Mouse (Mus musculus) neural tube, embryonic 12.5 days (tissue): ENCODE results near the gene Pofut2. TPM values are rescaled to one million over a fixed set of nuclear protein-coding genes. Genes with fewer than 3 reads are reported as not detected.
"Not testable (repeated sequence)": the region's sequence is repeated elsewhere in the genome, so short reads cannot be mapped to it uniquely, and the experiment has no call there.

Experiments used
- ATAC-seq: fragments of 200-750 bp; cut with Nextera tagmentation; 2 replicates; pipeline ENCODE4 v1.8.0; 2017; ENCODE audit warnings: low read depth, mild to moderate bottlenecking, moderate TSS enrichment, moderate library complexity; ENCODE audit not compliant: low FRiP score
- H3K27ac ChIP-seq: fragments of 300-500 bp; sonication (generic); 2 replicates; pipeline ENCODE4 v1.5.1; 2016
- H3K27me3 ChIP-seq: fragments of 300-500 bp; sonication (generic); replicated peaks from 2 replicates; pipeline ENCODE4 v1.6.1; 2016; ENCODE audit warnings: mild to moderate bottlenecking
- H3K36me3 ChIP-seq: fragments of 300-500 bp; sonication (generic); 2 replicates; pipeline ENCODE4 v1.6.1; 2016; ENCODE audit warnings: mild to moderate bottlenecking
- H3K4me1 ChIP-seq: fragments of 300-500 bp; sonication (generic); 2 replicates; pipeline ENCODE4 v1.6.1; 2016
- H3K4me2 ChIP-seq: fragments of 300-500 bp; sonication (generic); replicated peaks from 2 replicates; pipeline ENCODE4 v1.6.1; 2016; ENCODE audit warnings: mild to moderate bottlenecking
- H3K4me3 ChIP-seq: fragments of 300-500 bp; sonication (generic); 2 replicates; pipeline ENCODE4 v1.5.1; 2016
- H3K9ac ChIP-seq: fragments of 300-500 bp; sonication (generic); 2 replicates; pipeline ENCODE4 v1.6.1; 2016; ENCODE audit warnings: mild to moderate bottlenecking
- H3K9me3 ChIP-seq: fragments of 300-500 bp; sonication (generic); 2 replicates; pipeline ENCODE4 v1.6.1; 2016; ENCODE audit warnings: mild to moderate bottlenecking
- WGBS: fragments of 180-500 bp; shearing (Covaris S2); methylation state at CpG from one replicate; pipeline ENCODE4 v1.1.7; 2016; 5-methylcytosine and 5-hydroxymethylcytosine counted together
- polyA plus RNA-seq: library from polyadenylated mRNA; unstranded; fragments of >200 nt; fragmentation: Nextera tagmentation; extraction: Ambion mirVana; gene quantifications from 2 replicates; pipeline ENCODE4 v1.2.1, GENCODE M21; 2016

The Pofut2 gene
- polyA plus RNA-seq, 1 experiment from 2014 or later = 69.3 TPM

DNA sequence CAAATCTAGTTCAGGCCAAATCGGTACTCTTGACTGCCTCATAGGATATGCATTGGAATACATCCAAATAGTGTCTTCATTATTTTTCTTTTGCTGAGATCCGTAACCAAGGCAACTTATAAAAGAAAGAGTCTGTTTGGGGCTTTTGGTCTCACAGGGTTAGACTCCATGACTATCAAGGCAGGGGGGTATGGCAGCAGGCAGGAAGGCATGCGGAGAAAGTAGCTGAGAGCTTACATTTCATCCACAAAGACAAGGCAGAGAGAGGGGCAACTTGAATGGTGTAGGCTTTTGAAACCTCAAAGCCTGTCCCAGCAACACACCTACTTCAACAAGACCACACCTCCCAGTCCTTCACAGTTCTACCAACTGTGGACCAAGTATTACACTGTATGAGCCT is 3.3 kb upstream of the Pofut2 start:
- H3K4me3 ChIP-seq = no peak overlapping the region
- H3K27me3 ChIP-seq = no peaks in the 10 kb centered on the region
- ATAC-seq = no peak
- no peak overlapping the region for H3K27ac ChIP-seq
- 79% methylated on average over 3 of the region's 3 CpGs for WGBS
- H3K4me2 ChIP-seq = no peak overlapping the region
- H3K9ac ChIP-seq = no peak overlapping the region
- peaks cover under 1% of the 10 kb centered on the region; the same call in 1 of the 2 replicates for H3K36me3 ChIP-seq
- no peaks in the 10 kb centered on the region for H3K9me3 ChIP-seq
- peaks cover 25% of the 10 kb centered on the region for H3K4me1 ChIP-seq

DNA sequence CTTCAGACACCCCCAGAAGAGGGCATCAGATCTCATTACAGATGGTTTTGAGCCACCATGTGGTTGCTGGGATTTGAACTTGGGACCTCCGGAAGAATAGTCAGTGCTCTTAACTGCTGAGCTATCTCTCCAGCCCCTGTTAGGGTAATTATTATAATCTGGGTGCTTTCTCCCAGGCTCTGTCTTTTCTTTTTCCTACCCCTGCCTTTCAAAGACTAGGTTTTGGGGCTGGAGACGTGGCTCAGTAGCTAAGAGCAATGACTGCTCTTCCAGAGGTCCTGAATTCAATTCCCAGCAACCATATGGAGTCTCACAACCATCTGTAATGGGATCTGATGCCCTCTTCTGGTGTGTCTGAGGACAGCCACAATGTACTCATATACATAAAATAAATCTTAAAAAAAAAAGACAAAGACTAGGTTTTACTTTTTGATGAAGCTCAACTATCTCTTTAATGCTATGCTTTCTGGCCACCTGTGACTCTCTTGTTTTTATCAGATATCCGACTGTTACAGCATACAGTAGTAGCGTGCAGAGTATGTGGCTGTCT is 902 bp upstream of the Pofut2 start:
- Histone ChIP-seq H3K4me1 (peaks cover 10% of the 10 kb centered on the region), H3K36me3 (peaks cover 25% of the 10 kb centered on the region), H3K9ac (no peak overlapping the region), H3K4me3 (peak overlapping the region; percentile 91; the same call in 1 of the 2 replicates), H3K27ac (no peak overlapping the region), H3K4me2 (peak overlapping the region; percentile 84), H3K27me3 (no peaks in the 10 kb centered on the region), H3K9me3 (no peaks in the 10 kb centered on the region)
- ATAC-seq = no peak
- 57% methylated on average over 4 of the region's 4 CpGs for WGBS

DNA sequence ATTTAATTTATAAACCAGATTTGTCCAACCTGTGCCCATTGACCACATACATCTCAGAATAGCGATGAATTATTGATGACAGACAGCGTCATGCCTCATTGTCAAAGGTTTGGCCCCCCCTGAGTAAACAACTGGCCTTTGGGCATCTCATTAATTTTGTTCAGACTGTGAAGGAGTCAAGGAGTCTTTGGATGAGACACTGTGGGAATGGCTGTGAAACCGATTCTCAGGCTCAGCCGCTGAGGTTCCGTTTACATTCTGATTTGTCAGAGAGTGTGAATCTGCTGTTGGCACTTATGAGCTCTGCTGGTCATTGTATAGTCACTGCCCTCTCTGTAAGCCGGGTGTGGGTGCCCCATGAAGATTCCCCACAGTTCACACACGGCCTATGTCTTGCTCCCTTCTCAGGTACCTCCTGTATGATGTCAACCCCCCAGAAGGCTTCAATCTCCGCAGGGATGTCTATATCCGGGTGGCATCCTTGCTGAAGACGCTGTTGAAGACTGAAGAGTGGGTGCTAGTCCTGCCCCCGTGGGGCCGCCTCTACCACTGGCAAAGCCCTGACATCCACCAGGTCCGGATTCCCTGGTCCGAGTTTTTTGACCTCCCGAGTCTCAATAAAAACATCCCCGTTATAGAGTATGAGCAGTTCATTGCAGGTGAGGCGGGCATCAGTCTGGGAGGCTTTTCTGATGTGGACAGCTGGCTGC is 1.3 kb downstream of the Pofut2 start:
- Histone ChIP-seq H3K4me1 (peaks cover 10% of the 10 kb centered on the region), H3K9ac (no peak overlapping the region), H3K4me3 (no peak overlapping the region), H3K27me3 (no peaks in the 10 kb centered on the region), H3K4me2 (peak overlapping the region; percentile 84), H3K9me3 (no peaks in the 10 kb centered on the region), H3K27ac (no peak overlapping the region), H3K36me3 (peaks cover 47% of the 10 kb centered on the region)
- 84% methylated on average over 17 of the region's 17 CpGs for WGBS
- no peak for ATAC-seq

- Histone ChIP-seq H3K27ac (no peak overlapping the region), H3K4me3 (no peak overlapping the region), H3K36me3 (peaks cover 94% of the 10 kb centered on the region), H3K4me1 (no peaks in the 10 kb centered on the region), H3K9me3 (no peaks in the 10 kb centered on the region), H3K9ac (no peak overlapping the region), H3K4me2 (no peak overlapping the region), H3K27me3 (no peaks in the 10 kb centered on the region)
- 71% methylated on average over 8 of the region's 8 CpGs for WGBS
- no peak for ATAC-seq
Observed at GRCm38 (mm10) chr10:77266281-77266680, 7.3 kb downstream of the Pofut2 start.

- Histone ChIP-seq H3K27ac (no peak overlapping the region), H3K9me3 (no peaks in the 10 kb centered on the region), H3K4me2 (no peak overlapping the region), H3K36me3 (peaks cover 86% of the 10 kb centered on the region), H3K4me3 (no peak overlapping the region), H3K9ac (no peak overlapping the region), H3K27me3 (no peaks in the 10 kb centered on the region), H3K4me1 (no peaks in the 10 kb centered on the region)
- 94% methylated on average over 14 of the region's 14 CpGs for WGBS
- no peak for ATAC-seq
Observed at GRCm38 (mm10) chr10:77267027-77267426, 8.0 kb downstream of the Pofut2 start.

- 87% methylated on average over 7 of the region's 7 CpGs for WGBS
Observed at GRCm38 (mm10) chr10:77269129-77269528, 10.1 kb downstream of the Pofut2 start.

DNA sequence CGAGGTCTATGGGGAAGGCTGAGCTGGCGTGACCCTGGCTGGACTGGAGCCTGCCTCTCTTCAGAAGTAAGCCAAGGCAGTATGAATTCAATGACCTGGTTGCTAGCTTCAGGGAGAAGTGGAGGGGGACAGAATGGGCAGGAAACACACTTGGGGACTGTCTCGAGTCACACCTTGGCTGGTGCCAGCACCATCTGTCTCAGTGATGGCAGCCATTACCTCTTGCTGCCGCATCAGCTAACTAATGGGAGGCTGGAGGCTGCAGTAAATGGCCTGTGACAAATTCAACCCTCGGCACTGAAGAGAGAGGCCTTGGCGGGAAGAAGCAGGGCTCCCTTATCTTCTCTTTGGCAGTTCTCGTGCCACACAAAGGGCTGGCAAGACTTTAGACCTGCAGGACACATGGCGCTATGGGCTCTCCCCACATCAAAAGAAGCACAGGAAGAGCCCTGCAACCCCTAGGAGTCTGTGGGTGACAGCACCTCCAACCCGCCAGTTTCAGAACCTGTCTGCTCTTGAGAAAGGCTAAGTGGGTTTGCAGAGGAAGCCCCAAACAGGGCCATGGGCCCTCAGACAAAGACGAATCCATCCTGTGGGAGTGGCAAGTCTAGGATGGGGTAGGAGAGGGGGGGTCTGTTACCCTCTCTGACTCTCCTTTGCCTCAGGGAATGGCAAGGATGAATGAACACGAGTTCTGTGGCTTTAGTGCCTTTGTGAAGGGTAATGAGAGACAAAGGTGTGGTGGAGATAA is 14.1 kb downstream of the Pofut2 start:
- 46% methylated on average over 11 of the region's 11 CpGs for WGBS
- H3K9me3 ChIP-seq = no peaks in the 10 kb centered on the region
- H3K36me3 ChIP-seq = peaks cover 27% of the 10 kb centered on the region
- no peak overlapping the region for H3K9ac ChIP-seq
- no peak overlapping the region for H3K27ac ChIP-seq
- no peak for ATAC-seq
- H3K4me3 ChIP-seq = no peak overlapping the region
- no peaks in the 10 kb centered on the region for H3K27me3 ChIP-seq
- H3K4me2 ChIP-seq = no peak overlapping the region
- peaks cover 4% of the 10 kb centered on the region; the same call in 1 of the 2 replicates for H3K4me1 ChIP-seq

More at GRCm38 (mm10) chr10:77269129-77269528, 10.1 kb downstream of the Pofut2 start:
- H3K9me3 ChIP-seq = no peaks in the 10 kb centered on the region
- no peaks in the 10 kb centered on the region for H3K27me3 ChIP-seq
- no peak overlapping the region for H3K9ac ChIP-seq
- H3K4me3 ChIP-seq = no peak overlapping the region
- no peak for ATAC-seq
- H3K4me1 ChIP-seq = peaks cover 4% of the 10 kb centered on the region; the same call in 1 of the 2 replicates
- no peak overlapping the region for H3K4me2 ChIP-seq
- no peak overlapping the region for H3K27ac ChIP-seq
- H3K36me3 ChIP-seq = peaks cover 65% of the 10 kb centered on the region

DNA sequence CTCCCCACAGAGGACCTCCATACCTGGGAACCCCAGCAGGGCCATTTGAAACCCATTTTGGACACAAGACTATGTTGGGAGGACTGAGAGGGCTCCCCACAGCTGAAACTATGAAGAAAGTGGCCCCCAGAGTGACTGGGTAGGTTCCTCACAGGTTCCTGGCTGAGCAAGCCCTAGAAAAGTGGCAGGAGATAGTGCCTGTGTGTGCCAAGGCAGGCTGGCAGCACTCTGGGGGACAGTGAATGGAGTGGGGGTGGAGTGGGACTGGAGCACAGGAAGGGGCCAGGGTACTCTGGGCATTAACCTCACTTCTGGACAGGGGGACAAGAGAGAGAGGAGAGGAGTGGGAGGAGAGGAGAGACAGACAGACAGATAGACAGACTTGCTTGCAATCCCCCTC is 14.8 kb downstream of the Pofut2 start:
- ATAC-seq = no peak
- H3K4me3 ChIP-seq = no peak overlapping the region
- no peak overlapping the region for H3K9ac ChIP-seq
- no peaks in the 10 kb centered on the region for H3K27me3 ChIP-seq
- no peak overlapping the region for H3K27ac ChIP-seq
- H3K4me1 ChIP-seq = peaks cover 4% of the 10 kb centered on the region; the same call in 1 of the 2 replicates
- no peak overlapping the region for H3K4me2 ChIP-seq
- H3K36me3 ChIP-seq = peaks cover 20% of the 10 kb centered on the region
- no peaks in the 10 kb centered on the region for H3K9me3 ChIP-seq

GRCm38 (mm10) chr10:77282085-77282484 is 23.1 kb downstream of the Pofut2 start:
- H3K27ac ChIP-seq, H3K9me3 ChIP-seq, H3K4me2 ChIP-seq, ATAC-seq, H3K9ac ChIP-seq, H3K36me3 ChIP-seq, H3K27me3 ChIP-seq, H3K4me3 ChIP-seq: not testable (repeated sequence)
- H3K4me1 ChIP-seq = peaks cover 13% of the 10 kb centered on the region; the same call in 1 of the 2 replicates
- 71% methylated on average over 1 of the region's 1 CpGs for WGBS

DNA sequence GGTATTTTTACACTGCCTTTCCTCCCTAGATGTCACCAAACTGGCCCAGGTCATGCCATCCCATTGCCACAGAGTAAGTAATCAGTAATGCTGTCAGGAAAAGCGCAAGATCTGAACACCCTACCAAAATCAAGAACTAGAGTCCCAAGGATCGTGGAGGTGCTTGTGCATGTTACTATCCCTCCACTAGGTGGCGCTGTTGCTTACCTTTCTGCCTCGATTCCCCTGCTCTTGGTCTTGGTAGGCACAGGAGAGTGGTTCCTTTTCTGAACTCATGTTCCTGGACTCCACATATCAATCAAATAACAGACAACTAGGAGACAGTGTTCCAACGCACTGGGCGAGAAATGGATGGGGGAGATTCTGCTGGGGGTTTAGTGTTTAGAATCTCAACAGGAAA is 23.8 kb downstream of the Pofut2 start:
- no peak for ATAC-seq
- 21% methylated on average over 6 of the region's 6 CpGs for WGBS
- no peak overlapping the region for H3K9ac ChIP-seq
- peaks cover 13% of the 10 kb centered on the region; the same call in 1 of the 2 replicates for H3K4me1 ChIP-seq
- no peaks in the 10 kb centered on the region for H3K9me3 ChIP-seq
- no peaks in the 10 kb centered on the region for H3K36me3 ChIP-seq
- H3K4me2 ChIP-seq = no peak overlapping the region
- no peak overlapping the region for H3K4me3 ChIP-seq
- H3K27me3 ChIP-seq = no peaks in the 10 kb centered on the region
- H3K27ac ChIP-seq = no peak overlapping the region

DNA sequence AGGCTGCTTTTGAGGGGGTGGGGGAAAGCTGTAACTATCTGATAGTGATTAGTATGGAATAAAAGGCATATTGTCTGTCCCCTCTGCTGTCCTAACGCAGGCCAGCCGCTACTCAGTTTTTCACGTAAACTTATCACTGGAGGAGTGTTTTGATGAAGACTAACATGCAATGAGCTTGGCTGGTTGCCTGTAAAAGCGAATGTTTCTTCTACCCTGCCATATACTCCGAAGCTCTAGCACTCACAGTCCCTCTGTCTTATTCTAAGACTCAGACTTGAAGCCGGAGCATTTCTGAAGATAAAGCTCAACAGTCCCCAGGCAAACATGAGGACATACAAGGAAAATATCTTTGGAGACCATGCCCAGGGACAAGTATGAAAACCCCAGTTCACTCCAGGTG is 25.8 kb downstream of the Pofut2 start:
- no peaks in the 10 kb centered on the region for H3K27me3 ChIP-seq
- H3K9me3 ChIP-seq = no peaks in the 10 kb centered on the region
- H3K9ac ChIP-seq = no peak overlapping the region
- H3K27ac ChIP-seq = no peak overlapping the region
- no peaks in the 10 kb centered on the region for H3K36me3 ChIP-seq
- no peak overlapping the region for H3K4me2 ChIP-seq
- WGBS = 77% methylated on average over 6 of the region's 6 CpGs
- no peak overlapping the region for H3K4me3 ChIP-seq
- H3K4me1 ChIP-seq = peaks cover 13% of the 10 kb centered on the region; the same call in 1 of the 2 replicates
- ATAC-seq = no peak

DNA sequence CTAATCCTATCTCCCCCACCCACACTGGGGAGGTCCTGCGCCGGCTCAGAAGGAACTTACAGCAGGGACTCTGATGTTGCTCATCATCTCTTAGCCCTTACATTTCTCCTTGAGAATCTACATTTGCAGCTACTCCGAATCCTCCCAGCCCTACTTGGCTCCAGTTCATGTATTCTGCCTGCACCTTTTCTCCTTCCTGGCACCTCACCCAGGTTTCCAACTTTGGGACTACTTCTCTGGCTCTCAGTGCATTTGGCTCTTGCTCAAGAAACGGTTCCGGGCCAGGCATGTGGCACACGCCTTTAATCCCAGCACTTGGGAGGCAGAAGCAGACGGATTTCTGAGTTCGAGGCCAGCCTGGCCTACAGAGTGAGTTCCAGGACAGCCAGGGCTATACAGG is 28.6 kb downstream of the Pofut2 start:
- WGBS = 92% methylated on average over 8 of the region's 8 CpGs
- H3K27me3 ChIP-seq = no peaks in the 10 kb centered on the region
- H3K4me1 ChIP-seq = peaks cover 13% of the 10 kb centered on the region; the same call in 1 of the 2 replicates
- H3K27ac ChIP-seq = no peak overlapping the region
- ATAC-seq = no peak
- H3K9me3 ChIP-seq = no peaks in the 10 kb centered on the region
- no peaks in the 10 kb centered on the region for H3K36me3 ChIP-seq
- no peak overlapping the region for H3K9ac ChIP-seq
- no peak overlapping the region for H3K4me3 ChIP-seq
- H3K4me2 ChIP-seq = no peak overlapping the region
